Mouse (Mus musculus): Measurements from ENCODE around the gene Strada. TPM values are rescaled to one million over a fixed set of nuclear protein-coding genes. Genes with fewer than 3 reads are reported as not detected.
"Not testable (repeated sequence)": the region's sequence is repeated elsewhere in the genome, so short reads cannot be mapped to it uniquely, and the experiment has no call there.

Gene Strada
- polyA plus RNA-seq (2014; fragmentation: Nextera tagmentation; extraction: Ambion mirVana) = 22.0 and 24.3 TPM in 2 replicates

DNA sequence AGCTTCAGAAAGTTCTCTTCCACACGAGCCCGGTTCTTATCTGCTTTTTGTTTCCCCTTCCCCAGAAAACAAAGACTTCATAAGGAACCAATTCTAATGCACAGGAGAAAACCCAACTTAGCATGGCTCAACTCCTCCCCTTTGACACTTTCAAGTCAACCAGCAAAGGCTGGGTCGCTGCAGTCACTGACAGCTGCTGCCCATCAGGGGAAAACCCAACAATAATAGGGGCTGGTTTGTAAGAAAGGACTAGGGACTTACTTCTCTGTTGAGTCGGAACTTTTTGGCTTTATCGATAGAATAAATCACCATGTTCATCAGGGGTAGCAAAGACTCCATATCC is at the start of gene Strada:
TSS of gene Strada (minus strand) at position 46 of the 343 bp plus-strand sequence.
- WGBS = 59% methylated on average over 5 of the region's 5 CpGs
- no peak for ATAC-seq (replicated peaks; ENCODE audit: low FRiP score)
- H3K27ac ChIP-seq (ENCODE audit: low read depth, low read length) = no peak within 1 kb of the TSS
- H3K4me1 ChIP-seq (replicated peaks; ENCODE audit: control insufficient read depth, insufficient read depth, low read length) = peaks cover 20% of the 10 kb centered on the region
- H3K9me3 ChIP-seq (ENCODE audit: control insufficient read depth, low read length) = no peaks in the 10 kb centered on the region
- H3K4me3 ChIP-seq (ENCODE audit: low read depth, low read length) = no peak within 1 kb of the TSS
- H3K36me3 ChIP-seq (ENCODE audit: control insufficient read depth, insufficient read depth, low read length) = peaks cover 40% of the 10 kb centered on the region
- no peak within 1 kb of the TSS for H3K9ac ChIP-seq (ENCODE audit: low read depth, low read length)
- peak within 1 kb of the TSS; percentile 1; the same call in 1 of the 2 replicates for H3K4me2 ChIP-seq
- H3K27me3 ChIP-seq (replicated peaks; ENCODE audit: control insufficient read depth, insufficient read depth, low read length) = no peaks in the 10 kb centered on the region
- DNase-seq (ENCODE audit: low spot score) = no peak

DNA sequence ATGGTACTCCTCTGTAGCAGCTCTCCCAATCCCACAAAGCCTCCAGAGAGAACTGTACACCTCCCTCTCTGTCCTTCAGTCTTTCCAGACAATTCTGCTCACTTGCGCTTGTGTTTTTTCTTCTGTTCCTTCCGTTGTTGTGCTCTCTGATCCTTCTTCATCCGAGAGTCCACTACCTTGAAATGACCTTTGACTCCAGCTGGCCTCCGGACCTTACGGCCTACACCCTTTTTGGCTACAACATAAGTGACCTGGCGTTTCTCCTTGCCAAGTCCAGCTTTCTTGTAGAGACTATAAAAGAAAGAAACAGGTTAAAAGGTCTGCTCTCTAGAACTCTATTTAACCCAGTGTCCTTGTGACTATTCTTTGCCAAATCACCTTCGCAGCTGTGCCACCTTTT is 47.4 kb upstream of the Strada start:
- no peak overlapping the region for H3K9ac ChIP-seq (ENCODE audit: low read depth, low read length)
- H3K4me3 ChIP-seq (ENCODE audit: low read depth, low read length) = no peak overlapping the region
- WGBS = 84% methylated on average over 7 of the region's 7 CpGs
- no peak overlapping the region for H3K27ac ChIP-seq (ENCODE audit: low read depth, low read length)
- DNase-seq (ENCODE audit: low spot score) (no peak), ATAC-seq (replicated peaks; ENCODE audit: low FRiP score) (no peak)
- H3K4me1 ChIP-seq (replicated peaks; ENCODE audit: control insufficient read depth, insufficient read depth, low read length) = no peaks in the 10 kb centered on the region; the same call in 1 of the 2 replicates
- H3K27me3 ChIP-seq (replicated peaks; ENCODE audit: control insufficient read depth, insufficient read depth, low read length) = no peaks in the 10 kb centered on the region
- no peak overlapping the region for H3K4me2 ChIP-seq
- H3K9me3 ChIP-seq (ENCODE audit: control insufficient read depth, low read length) = peaks cover 4% of the 10 kb centered on the region; the same call in 1 of the 2 replicates
- H3K36me3 ChIP-seq (ENCODE audit: control insufficient read depth, insufficient read depth, low read length) = peaks cover 82% of the 10 kb centered on the region

DNA sequence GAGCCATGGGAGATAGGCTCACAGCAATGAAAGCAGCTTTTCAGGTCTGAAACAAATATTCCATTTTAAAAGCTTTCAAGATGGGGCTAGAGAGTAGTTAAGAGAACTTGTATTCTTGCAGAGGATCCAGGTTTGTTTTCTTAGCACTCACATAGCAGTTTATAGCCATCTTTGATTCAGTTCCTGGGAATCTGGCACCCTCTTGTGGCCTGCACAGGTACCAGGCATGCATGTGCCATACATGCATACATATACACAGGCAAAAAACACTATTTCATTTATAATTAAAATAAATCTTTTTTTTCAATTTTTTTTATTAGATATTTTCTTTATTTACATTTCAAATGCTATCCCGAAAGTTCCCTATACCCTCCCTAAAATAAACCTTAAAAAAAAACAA is 44.9 kb upstream of the Strada start:
- H3K27ac ChIP-seq (ENCODE audit: low read depth, low read length) = no peak overlapping the region
- DNase-seq (ENCODE audit: low spot score) = no peak
- 98% methylated on average over 1 of the region's 1 CpGs for WGBS
- no peak overlapping the region for H3K4me2 ChIP-seq
- H3K36me3 ChIP-seq (ENCODE audit: control insufficient read depth, insufficient read depth, low read length) = peaks cover 83% of the 10 kb centered on the region
- H3K4me1 ChIP-seq (replicated peaks; ENCODE audit: control insufficient read depth, insufficient read depth, low read length) = no peaks in the 10 kb centered on the region
- H3K9ac ChIP-seq (ENCODE audit: low read depth, low read length) = no peak overlapping the region
- H3K4me3 ChIP-seq (ENCODE audit: low read depth, low read length) = no peak overlapping the region
- no peaks in the 10 kb centered on the region for H3K27me3 ChIP-seq (replicated peaks; ENCODE audit: control insufficient read depth, insufficient read depth, low read length)
- peaks cover 4% of the 10 kb centered on the region; the same call in 1 of the 2 replicates for H3K9me3 ChIP-seq (ENCODE audit: control insufficient read depth, low read length)
- no peak for ATAC-seq (replicated peaks; ENCODE audit: low FRiP score)

DNA sequence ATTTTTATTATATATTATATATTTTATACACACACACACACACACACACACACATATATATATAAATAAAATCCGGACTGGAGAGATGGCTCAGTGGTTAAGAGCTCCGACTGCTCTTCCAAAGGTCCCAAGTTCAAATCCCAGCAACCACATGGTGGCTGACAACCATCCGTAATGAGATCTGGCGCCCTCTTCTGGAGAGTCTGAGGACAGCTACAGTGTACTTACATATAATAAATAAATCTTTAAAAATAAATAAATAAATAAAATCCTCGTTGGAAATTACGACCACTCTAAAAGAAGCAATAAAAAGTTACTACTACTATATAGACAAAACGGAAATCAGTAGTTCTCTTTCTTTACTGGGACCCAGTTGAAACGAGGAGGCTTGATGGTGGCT is 32.0 kb upstream of the Strada start:
- WGBS = 77% methylated on average over 8 of the region's 8 CpGs
- H3K27ac ChIP-seq (ENCODE audit: low read depth, low read length); ATAC-seq (replicated peaks; ENCODE audit: low FRiP score); H3K27me3 ChIP-seq (replicated peaks; ENCODE audit: control insufficient read depth, insufficient read depth, low read length); H3K4me2 ChIP-seq; H3K4me3 ChIP-seq (ENCODE audit: low read depth, low read length); H3K4me1 ChIP-seq (replicated peaks; ENCODE audit: control insufficient read depth, insufficient read depth, low read length); H3K9ac ChIP-seq (ENCODE audit: low read depth, low read length); DNase-seq (ENCODE audit: low spot score); H3K9me3 ChIP-seq (ENCODE audit: control insufficient read depth, low read length): not testable (repeated sequence)
- peaks cover 42% of the 10 kb centered on the region for H3K36me3 ChIP-seq (ENCODE audit: control insufficient read depth, insufficient read depth, low read length)

DNA sequence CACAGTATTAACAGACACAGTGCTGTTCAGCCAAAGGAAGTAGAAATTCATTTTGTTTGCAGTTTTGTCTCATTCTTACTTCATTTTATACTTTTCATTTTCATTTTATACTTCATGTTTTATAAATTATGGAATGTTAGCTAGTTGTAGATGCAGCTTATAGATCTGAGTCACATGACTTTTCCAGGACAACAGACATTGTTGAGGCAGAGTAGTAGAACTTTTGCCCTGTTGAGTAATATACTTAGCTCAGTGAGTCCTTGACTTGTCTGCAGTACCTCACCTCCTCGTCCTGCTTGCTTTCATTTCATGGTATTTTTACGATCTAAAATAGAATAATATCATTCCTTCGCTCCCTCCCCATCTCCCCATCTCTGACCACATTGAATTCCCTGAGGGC is 18.6 kb upstream of the Strada start:
- peaks cover 4% of the 10 kb centered on the region; the same call in 1 of the 2 replicates for H3K36me3 ChIP-seq (ENCODE audit: control insufficient read depth, insufficient read depth, low read length)
- H3K4me3 ChIP-seq (ENCODE audit: low read depth, low read length) = no peak overlapping the region
- ATAC-seq (replicated peaks; ENCODE audit: low FRiP score) (no peak), DNase-seq (ENCODE audit: low spot score) (no peak)
- no peaks in the 10 kb centered on the region for H3K27me3 ChIP-seq (replicated peaks; ENCODE audit: control insufficient read depth, insufficient read depth, low read length)
- no peaks in the 10 kb centered on the region for H3K9me3 ChIP-seq (ENCODE audit: control insufficient read depth, low read length)
- no peak overlapping the region for H3K9ac ChIP-seq (ENCODE audit: low read depth, low read length)
- WGBS = 94% methylated on average over 3 of the region's 3 CpGs
- H3K4me2 ChIP-seq = no peak overlapping the region
- H3K27ac ChIP-seq (ENCODE audit: low read depth, low read length) = no peak overlapping the region
- H3K4me1 ChIP-seq (replicated peaks; ENCODE audit: control insufficient read depth, insufficient read depth, low read length) = peaks cover 7% of the 10 kb centered on the region

DNA sequence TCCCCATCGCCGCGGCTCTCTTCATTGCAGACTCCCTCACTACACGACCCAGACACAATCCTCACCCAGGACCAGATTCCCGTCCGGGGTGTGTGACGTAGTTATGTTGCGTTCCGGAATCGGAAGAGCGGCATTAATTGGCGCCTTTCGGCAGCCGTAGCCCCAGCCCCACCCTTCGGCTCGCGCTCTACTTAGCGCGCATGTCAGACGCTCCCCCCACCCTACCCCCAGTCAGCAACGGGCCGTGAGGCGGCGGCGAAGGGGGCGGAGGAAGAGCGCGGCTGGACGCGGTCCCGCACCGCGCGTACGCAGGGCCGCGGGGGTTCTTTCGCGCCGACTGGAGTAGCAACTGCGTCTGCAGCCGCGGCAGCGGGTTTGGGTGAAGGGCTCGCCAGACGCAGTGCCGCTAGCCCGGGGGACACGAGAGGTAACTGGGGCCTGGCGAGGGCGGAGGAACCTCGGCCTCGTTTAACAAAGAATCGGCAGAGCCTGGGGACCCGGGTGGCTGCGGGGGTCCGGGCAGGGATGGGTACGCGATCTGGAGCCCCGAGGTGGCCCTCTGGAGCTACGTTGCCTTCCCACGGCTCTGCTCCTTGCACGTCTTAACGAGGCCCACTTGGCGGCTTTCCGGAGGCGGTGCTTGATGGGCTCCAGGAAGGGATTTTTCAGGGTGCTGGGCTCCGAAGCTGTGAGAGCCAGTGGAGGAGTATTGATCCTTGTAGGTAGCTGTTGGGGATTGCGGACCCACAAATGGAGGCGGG is 14.9 kb upstream of the Strada start, which contains the start of gene Ddx42:
TSS of gene Ddx42 (plus strand) at position 197 of the 761 bp plus-strand sequence.
- Histone ChIP-seq H3K36me3 (ENCODE audit: control insufficient read depth, insufficient read depth, low read length) (peaks cover 9% of the 10 kb centered on the region; the same call in 1 of the 2 replicates), H3K27me3 (replicated peaks; ENCODE audit: control insufficient read depth, insufficient read depth, low read length) (no peaks in the 10 kb centered on the region), H3K4me2 (peak within 1 kb of the TSS; percentile 92), H3K9ac (ENCODE audit: low read depth, low read length) (peak within 1 kb of the TSS; percentile 78), H3K4me1 (replicated peaks; ENCODE audit: control insufficient read depth, insufficient read depth, low read length) (peaks cover 16% of the 10 kb centered on the region), H3K27ac (ENCODE audit: low read depth, low read length) (peak within 1 kb of the TSS; percentile 97), H3K4me3 (ENCODE audit: low read depth, low read length) (peak within 1 kb of the TSS; percentile 76), H3K9me3 (ENCODE audit: control insufficient read depth, low read length) (no peaks in the 10 kb centered on the region)
- DNase-seq (ENCODE audit: low spot score) (peak; percentile 87), ATAC-seq (replicated peaks; ENCODE audit: low FRiP score) (peak; percentile 89)
- under 1% methylated on average over 70 of the region's 70 CpGs for WGBS

DNA sequence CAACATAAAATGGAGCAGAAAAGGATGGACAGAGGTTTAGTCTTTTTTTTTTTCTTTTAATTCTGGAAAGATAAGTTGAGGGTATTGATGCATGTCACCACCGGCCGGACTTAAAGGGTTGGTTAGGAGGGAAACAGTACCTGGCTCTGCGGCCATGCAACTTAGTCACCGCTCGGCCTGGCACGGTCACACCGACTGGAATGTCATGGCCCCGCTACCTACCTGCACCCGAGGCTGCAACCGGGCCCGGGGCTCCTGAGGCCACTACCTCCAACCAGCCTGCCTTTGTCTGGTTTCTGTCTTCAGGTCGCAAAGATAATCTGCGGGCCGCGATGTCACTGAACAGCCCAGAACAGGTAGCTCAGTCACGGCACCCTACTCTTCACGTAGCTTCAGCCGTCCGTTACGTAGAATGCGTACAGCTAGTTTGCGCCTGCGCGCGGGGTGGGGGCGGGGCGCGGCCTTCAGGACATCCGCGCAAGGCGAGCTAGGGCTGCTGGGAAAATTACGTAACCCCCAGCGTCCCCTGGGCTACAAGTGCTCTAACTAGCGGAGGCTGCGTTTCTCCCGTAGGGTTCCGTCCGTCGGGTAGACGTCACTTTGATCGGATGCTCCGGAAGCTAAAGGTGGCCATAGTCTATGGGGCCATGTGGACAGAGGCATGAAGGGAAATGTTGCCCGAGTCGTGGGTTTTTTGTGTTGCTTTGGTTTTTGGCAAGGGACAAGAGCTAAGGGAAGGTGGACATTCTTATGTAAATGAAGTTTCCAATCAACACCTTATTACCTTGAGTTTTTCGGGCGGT is 14.2 kb upstream of the Strada start, which contains the start of gene Ccdc47:
TSS of gene Ccdc47 (minus strand) at position 418 of the 803 bp plus-strand sequence.
- H3K9ac ChIP-seq (ENCODE audit: low read depth, low read length) = peak within 1 kb of the TSS; percentile 78
- peak within 1 kb of the TSS; percentile 97 for H3K27ac ChIP-seq (ENCODE audit: low read depth, low read length)
- peak; percentile 94 for ATAC-seq (replicated peaks; ENCODE audit: low FRiP score)
- H3K9me3 ChIP-seq (ENCODE audit: control insufficient read depth, low read length) = no peaks in the 10 kb centered on the region
- no peaks in the 10 kb centered on the region for H3K27me3 ChIP-seq (replicated peaks; ENCODE audit: control insufficient read depth, insufficient read depth, low read length)
- H3K4me1 ChIP-seq (replicated peaks; ENCODE audit: control insufficient read depth, insufficient read depth, low read length) = peaks cover 16% of the 10 kb centered on the region
- no peak for DNase-seq (ENCODE audit: low spot score)
- peak within 1 kb of the TSS; percentile 76 for H3K4me3 ChIP-seq (ENCODE audit: low read depth, low read length)
- H3K4me2 ChIP-seq = peak within 1 kb of the TSS; percentile 92
- WGBS = under 1% methylated on average over 46 of the region's 46 CpGs
- H3K36me3 ChIP-seq (ENCODE audit: control insufficient read depth, insufficient read depth, low read length) = peaks cover 10% of the 10 kb centered on the region

DNA sequence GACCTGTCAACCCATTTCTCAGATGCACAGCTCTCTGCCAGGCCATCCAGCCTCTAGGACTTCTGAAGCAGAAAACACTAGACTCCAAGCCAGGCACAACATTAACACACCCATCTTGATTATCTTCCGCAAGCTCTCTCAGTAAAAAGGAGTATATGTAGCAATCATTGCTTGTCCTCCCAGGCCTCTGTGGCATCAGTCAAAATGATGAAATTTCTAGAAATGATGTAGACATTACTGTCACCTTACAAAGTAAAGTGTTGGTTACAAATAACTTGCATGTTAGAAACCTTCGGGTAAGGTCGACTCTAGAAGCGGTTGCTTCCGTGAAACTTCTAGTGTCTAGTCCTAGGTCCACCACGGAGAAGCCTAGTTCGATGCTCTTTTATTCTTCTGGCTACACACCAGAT is 13.5 kb upstream of the Strada start:
- DNase-seq (ENCODE audit: low spot score) = no peak

More for the DNA sequence above, 13.5 kb upstream of the Strada start:
- 19% methylated on average over 7 of the region's 7 CpGs for WGBS
- Histone ChIP-seq H3K27me3 (replicated peaks; ENCODE audit: control insufficient read depth, insufficient read depth, low read length) (no peaks in the 10 kb centered on the region), H3K9me3 (ENCODE audit: control insufficient read depth, low read length) (no peaks in the 10 kb centered on the region), H3K4me1 (replicated peaks; ENCODE audit: control insufficient read depth, insufficient read depth, low read length) (peaks cover 16% of the 10 kb centered on the region), H3K4me3 (ENCODE audit: low read depth, low read length) (peak overlapping the region; percentile 76), H3K27ac (ENCODE audit: low read depth, low read length) (peak overlapping the region; percentile 97; the same call in 1 of the 2 replicates), H3K36me3 (ENCODE audit: control insufficient read depth, insufficient read depth, low read length) (peaks cover 12% of the 10 kb centered on the region), H3K9ac (ENCODE audit: low read depth, low read length) (peak overlapping the region; percentile 78), H3K4me2 (peak overlapping the region; percentile 92)
- no peak for ATAC-seq (replicated peaks; ENCODE audit: low FRiP score)

Measured in liver, embryonic 11.5 days (tissue).